Mouse (Mus musculus): ENCODE data around the gene Tmprss6. TPM values are rescaled to one million over a fixed set of nuclear protein-coding genes. Genes with fewer than 3 reads are reported as not detected.

Tmprss6 gene
- polyA plus RNA-seq, 1 experiment from 2014 or later: 0.14 TPM

GRCm38 (mm10) chr15:78420395-78420794 is 48.0 kb downstream of the Tmprss6 start:
- no peak for ATAC-seq (ENCODE audit: low read depth)
- H3K27ac ChIP-seq (ENCODE audit: low read length): no peak overlapping the region
- no peaks in the 10 kb centered on the region; the same call in 1 of the 2 replicates for H3K27me3 ChIP-seq (ENCODE audit: control insufficient read depth, insufficient read depth, low read depth, low read length)
- H3K9ac ChIP-seq (ENCODE audit: low read length): no peak overlapping the region
- no peaks in the 10 kb centered on the region for H3K36me3 ChIP-seq (ENCODE audit: control insufficient read depth, insufficient read depth, low read length)
- H3K4me3 ChIP-seq (ENCODE audit: low read length): no peak overlapping the region
- WGBS: 83% methylated on average over 13 of the region's 13 CpGs
- no peak overlapping the region for H3K4me2 ChIP-seq (ENCODE audit: low read depth, low read length)
- H3K4me1 ChIP-seq (replicated peaks; ENCODE audit: control insufficient read depth, insufficient read depth, low read length): peaks cover 13% of the 10 kb centered on the region
- no peaks in the 10 kb centered on the region for H3K9me3 ChIP-seq (ENCODE audit: control insufficient read depth, low read length)

- Histone ChIP-seq H3K27me3 (ENCODE audit: control insufficient read depth, insufficient read depth, low read depth, low read length) (no peaks in the 10 kb centered on the region), H3K9me3 (ENCODE audit: control insufficient read depth, low read length) (no peaks in the 10 kb centered on the region), H3K36me3 (ENCODE audit: control insufficient read depth, insufficient read depth, low read length) (0 out of 2 replicates have a peak, but pooled peaks cover 3% of the 10 kb centered on the region), H3K9ac (ENCODE audit: low read length) (peak overlapping the region; percentile 61), H3K4me3 (ENCODE audit: low read length) (no peak overlapping the region), H3K27ac (ENCODE audit: low read length) (peak overlapping the region; percentile 95), H3K4me2 (ENCODE audit: low read depth, low read length) (peak overlapping the region; percentile 32), H3K4me1 (replicated peaks; ENCODE audit: control insufficient read depth, insufficient read depth, low read length) (peaks cover 13% of the 10 kb centered on the region)
- ATAC-seq (ENCODE audit: low read depth): peak; percentile 79
- WGBS: 24% methylated on average over 4 of the region's 4 CpGs
Measured at GRCm38 (mm10) chr15:78416937-78417336, 51.5 kb downstream of the Tmprss6 start.

DNA sequence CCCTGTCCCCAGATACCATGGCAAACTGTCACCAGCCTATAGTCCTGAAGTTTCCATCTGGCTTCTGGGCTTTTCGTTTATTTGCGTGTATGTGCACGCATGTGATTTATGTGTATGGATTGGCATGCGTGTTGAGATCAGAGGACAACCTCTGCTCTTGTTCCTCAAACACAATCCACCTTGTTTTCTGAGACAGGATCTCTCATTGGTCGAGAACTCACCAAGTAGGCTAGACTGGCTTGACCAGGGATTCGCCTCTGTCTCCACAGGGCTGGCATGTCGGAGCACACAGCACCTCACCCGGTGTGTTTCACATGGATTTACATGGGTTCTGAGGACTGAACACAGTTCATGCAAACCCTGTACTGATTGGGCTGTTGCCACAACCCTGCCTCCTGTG is 54.3 kb downstream of the Tmprss6 start:
- 89% methylated on average over 8 of the region's 8 CpGs for WGBS
- peaks cover 21% of the 10 kb centered on the region for H3K4me1 ChIP-seq (replicated peaks; ENCODE audit: control insufficient read depth, insufficient read depth, low read length)
- peaks cover 14% of the 10 kb centered on the region for H3K27me3 ChIP-seq (ENCODE audit: control insufficient read depth, insufficient read depth, low read depth, low read length)
- no peak overlapping the region for H3K4me3 ChIP-seq (ENCODE audit: low read length)
- ATAC-seq (ENCODE audit: low read depth): no peak
- no peak overlapping the region for H3K27ac ChIP-seq (ENCODE audit: low read length)
- H3K9ac ChIP-seq (ENCODE audit: low read length): no peak overlapping the region
- H3K4me2 ChIP-seq (ENCODE audit: low read depth, low read length): no peak overlapping the region
- no peaks in the 10 kb centered on the region for H3K9me3 ChIP-seq (ENCODE audit: control insufficient read depth, low read length)
- 0 out of 2 replicates have a peak, but pooled peaks cover 3% of the 10 kb centered on the region for H3K36me3 ChIP-seq (ENCODE audit: control insufficient read depth, insufficient read depth, low read length)

DNA sequence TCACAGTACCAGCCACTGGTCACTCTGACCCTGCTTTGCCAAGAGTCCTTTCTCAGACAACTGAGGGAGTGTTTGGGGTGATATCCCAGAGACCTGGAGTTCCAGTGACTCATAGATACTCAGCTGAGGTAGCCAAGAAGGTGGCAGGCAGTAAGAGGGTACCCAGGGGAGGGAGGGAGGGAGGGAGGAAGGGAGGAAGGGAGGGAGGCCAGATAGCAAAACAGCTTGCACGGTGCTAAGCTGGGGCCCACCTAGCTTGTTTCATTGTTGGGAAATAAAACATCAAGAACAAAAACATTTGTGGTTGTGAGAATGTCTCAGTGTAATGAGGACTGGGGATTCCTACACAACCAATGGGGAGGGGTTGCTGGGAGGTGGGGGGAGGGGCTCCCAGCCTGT is 54.7 kb downstream of the Tmprss6 start:
- Histone ChIP-seq H3K9ac (ENCODE audit: low read length) (no peak overlapping the region), H3K27ac (ENCODE audit: low read length) (no peak overlapping the region), H3K27me3 (ENCODE audit: control insufficient read depth, insufficient read depth, low read depth, low read length) (peaks cover 14% of the 10 kb centered on the region), H3K4me2 (ENCODE audit: low read depth, low read length) (no peak overlapping the region), H3K9me3 (ENCODE audit: control insufficient read depth, low read length) (no peaks in the 10 kb centered on the region), H3K4me3 (ENCODE audit: low read length) (no peak overlapping the region), H3K4me1 (replicated peaks; ENCODE audit: control insufficient read depth, insufficient read depth, low read length) (peaks cover 21% of the 10 kb centered on the region), H3K36me3 (ENCODE audit: control insufficient read depth, insufficient read depth, low read length) (0 out of 2 replicates have a peak, but pooled peaks cover 3% of the 10 kb centered on the region)
- ATAC-seq (ENCODE audit: low read depth): no peak
- 47% methylated on average over 1 of the region's 1 CpGs for WGBS

- Histone ChIP-seq H3K27ac (ENCODE audit: low read length) (no peak overlapping the region), H3K4me3 (ENCODE audit: low read length) (no peak overlapping the region), H3K27me3 (ENCODE audit: control insufficient read depth, insufficient read depth, low read depth, low read length) (peaks cover 14% of the 10 kb centered on the region), H3K4me1 (replicated peaks; ENCODE audit: control insufficient read depth, insufficient read depth, low read length) (peaks cover 21% of the 10 kb centered on the region), H3K4me2 (ENCODE audit: low read depth, low read length) (no peak overlapping the region), H3K9me3 (ENCODE audit: control insufficient read depth, low read length) (no peaks in the 10 kb centered on the region), H3K36me3 (ENCODE audit: control insufficient read depth, insufficient read depth, low read length) (0 out of 2 replicates have a peak, but pooled peaks cover 3% of the 10 kb centered on the region), H3K9ac (ENCODE audit: low read length) (no peak overlapping the region)
- 80% methylated on average over 14 of the region's 14 CpGs for WGBS
- ATAC-seq (ENCODE audit: low read depth): no peak
Measured at GRCm38 (mm10) chr15:78413083-78413718, 55.2 kb downstream of the Tmprss6 start.

DNA sequence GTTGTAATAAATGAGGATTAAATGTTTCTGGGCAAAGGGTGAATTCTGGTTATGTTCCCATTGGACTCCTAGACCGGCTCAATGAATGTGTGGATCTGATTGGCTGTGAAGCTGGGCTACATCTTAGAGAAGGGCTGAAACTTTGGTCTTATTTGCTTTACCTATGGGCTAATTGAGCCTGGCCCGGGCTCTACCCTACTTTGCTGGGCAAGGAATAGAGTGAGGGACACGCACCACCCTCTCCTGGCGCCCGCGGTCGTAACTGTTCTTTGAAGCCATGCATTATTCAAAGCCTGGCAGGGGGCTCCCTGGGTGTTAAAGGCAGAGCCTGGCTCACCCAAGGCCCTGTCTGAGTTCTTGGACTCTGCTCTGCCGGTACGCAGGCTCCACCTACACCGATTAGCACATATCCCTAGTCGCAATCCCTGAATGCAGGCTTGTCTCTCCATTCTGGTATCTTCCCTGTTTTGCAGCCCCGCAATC is 58.8 kb downstream of the Tmprss6 start:
- H3K36me3 ChIP-seq (ENCODE audit: control insufficient read depth, insufficient read depth, low read length): 0 out of 2 replicates have a peak, but pooled peaks cover 3% of the 10 kb centered on the region
- ATAC-seq (ENCODE audit: low read depth): no peak
- WGBS: 28% methylated on average over 12 of the region's 12 CpGs
- H3K27ac ChIP-seq (ENCODE audit: low read length): no peak overlapping the region
- peak overlapping the region; percentile 46 for H3K4me2 ChIP-seq (ENCODE audit: low read depth, low read length)
- H3K4me1 ChIP-seq (replicated peaks; ENCODE audit: control insufficient read depth, insufficient read depth, low read length): peaks cover 24% of the 10 kb centered on the region
- no peaks in the 10 kb centered on the region for H3K9me3 ChIP-seq (ENCODE audit: control insufficient read depth, low read length)
- H3K27me3 ChIP-seq (ENCODE audit: control insufficient read depth, insufficient read depth, low read depth, low read length): peaks cover 14% of the 10 kb centered on the region
- peak overlapping the region; percentile 43; the same call in 1 of the 2 replicates for H3K9ac ChIP-seq (ENCODE audit: low read length)
- H3K4me3 ChIP-seq (ENCODE audit: low read length): peak overlapping the region; percentile 24

- peaks cover 14% of the 10 kb centered on the region for H3K27me3 ChIP-seq (ENCODE audit: control insufficient read depth, insufficient read depth, low read depth, low read length)
- peaks cover 50% of the 10 kb centered on the region for H3K4me1 ChIP-seq (replicated peaks; ENCODE audit: control insufficient read depth, insufficient read depth, low read length)
- under 1% methylated on average over 39 of the region's 40 CpGs for WGBS
- H3K4me3 ChIP-seq (ENCODE audit: low read length): peak within 1 kb of the TSS; percentile 81
- peak within 1 kb of the TSS; percentile 69 for H3K4me2 ChIP-seq (ENCODE audit: low read depth, low read length)
- peak; percentile 79 for ATAC-seq (ENCODE audit: low read depth)
- peak within 1 kb of the TSS; percentile 100 for H3K27ac ChIP-seq (ENCODE audit: low read length)
- peak within 1 kb of the TSS; percentile 84 for H3K9ac ChIP-seq (ENCODE audit: low read length)
- H3K9me3 ChIP-seq (ENCODE audit: control insufficient read depth, low read length): no peaks in the 10 kb centered on the region
- no peaks in the 10 kb centered on the region for H3K36me3 ChIP-seq (ENCODE audit: control insufficient read depth, insufficient read depth, low read length)
Measured at GRCm38 (mm10) chr15:78406293-78406934, 62.0 kb downstream of the Tmprss6 start, which contains the start of gene Mpst. Gene Mpst, plus strand, starts transcription at chr15:78406416.

DNA sequence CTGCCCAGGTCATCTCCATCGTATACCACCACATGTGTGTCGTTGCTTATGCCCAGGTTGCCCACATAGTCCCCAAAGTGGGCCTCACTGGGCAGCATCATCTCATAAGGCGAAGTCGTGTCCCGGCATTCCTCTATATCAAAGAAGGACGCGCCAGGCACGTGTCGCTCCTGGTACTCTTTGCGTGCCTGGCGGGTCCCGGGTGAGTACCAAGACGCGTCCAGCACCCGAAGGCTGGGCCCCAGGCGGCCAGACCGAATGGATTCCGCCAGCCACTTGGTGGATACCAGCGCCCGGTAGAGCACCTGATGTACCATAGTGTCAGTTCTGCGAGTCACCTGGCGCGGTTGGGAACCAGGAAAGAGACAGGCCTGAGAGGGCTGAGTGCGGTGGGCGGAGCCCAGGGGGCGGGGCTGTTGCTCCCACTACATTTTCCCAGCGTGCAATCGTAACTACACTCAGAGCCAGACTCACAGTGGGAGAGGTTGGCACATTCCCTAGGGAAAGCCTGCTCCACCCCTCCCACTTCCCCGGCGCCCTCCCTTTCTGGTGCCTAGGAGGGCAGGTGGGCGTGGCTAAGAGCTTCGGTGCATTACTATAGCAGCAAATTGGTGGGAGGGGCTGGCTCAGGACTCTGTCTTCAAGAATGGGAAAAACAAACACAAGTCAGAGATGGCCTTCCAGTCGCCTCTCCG is 62.8 kb downstream of the Tmprss6 start, which contains the start of gene Tst:
TSS of gene Tst (minus strand) at position 391 of the 695 bp plus-strand sequence.
- Histone ChIP-seq H3K4me3 (ENCODE audit: low read length) (peak within 1 kb of the TSS; percentile 81), H3K9me3 (ENCODE audit: control insufficient read depth, low read length) (no peaks in the 10 kb centered on the region), H3K36me3 (ENCODE audit: control insufficient read depth, insufficient read depth, low read length) (no peaks in the 10 kb centered on the region), H3K27me3 (ENCODE audit: control insufficient read depth, insufficient read depth, low read depth, low read length) (peaks cover 14% of the 10 kb centered on the region), H3K4me1 (replicated peaks; ENCODE audit: control insufficient read depth, insufficient read depth, low read length) (peaks cover 57% of the 10 kb centered on the region), H3K9ac (ENCODE audit: low read length) (peak within 1 kb of the TSS; percentile 84), H3K27ac (ENCODE audit: low read length) (peak within 1 kb of the TSS; percentile 100), H3K4me2 (ENCODE audit: low read depth, low read length) (peak within 1 kb of the TSS; percentile 69)
- ATAC-seq (ENCODE audit: low read depth): peak; percentile 82
- WGBS: 1% methylated on average over 34 of the region's 34 CpGs

GRCm38 (mm10) chr15:78405098-78405497 is 63.3 kb downstream of the Tmprss6 start:
- Histone ChIP-seq H3K9me3 (ENCODE audit: control insufficient read depth, low read length) (no peaks in the 10 kb centered on the region), H3K4me3 (ENCODE audit: low read length) (peak overlapping the region; percentile 81), H3K4me1 (replicated peaks; ENCODE audit: control insufficient read depth, insufficient read depth, low read length) (peaks cover 54% of the 10 kb centered on the region), H3K9ac (ENCODE audit: low read length) (peak overlapping the region; percentile 84), H3K4me2 (ENCODE audit: low read depth, low read length) (peak overlapping the region; percentile 69), H3K36me3 (ENCODE audit: control insufficient read depth, insufficient read depth, low read length) (no peaks in the 10 kb centered on the region), H3K27me3 (ENCODE audit: control insufficient read depth, insufficient read depth, low read depth, low read length) (peaks cover 8% of the 10 kb centered on the region; the same call in 1 of the 2 replicates), H3K27ac (ENCODE audit: low read length) (peak overlapping the region; percentile 100)
- 46% methylated on average over 11 of the region's 11 CpGs for WGBS
- ATAC-seq (ENCODE audit: low read depth): no peak

Measured in lung, embryonic 16.5 days (tissue).